Mouse (Mus musculus): ENCODE measurements at regions not wholly inside any gene's neighbourhood (a gene's known extent, or its start where the extent isn't known, plus 50 kb on each side); places are given as distances from the start of the nearest gene placed in this dataset.
A peak's percentile ranks its signal among the peaks of the same experiment; 100 is the strongest.

- ATAC-seq (ENCODE audit: insufficient number of reproducible peaks, low FRiP score, low TSS enrichment), result no peak
Observed at GRCm38 (mm10) chr13:53717582-53717981, 244.7 kb upstream of the Msx2 start.

DNA sequence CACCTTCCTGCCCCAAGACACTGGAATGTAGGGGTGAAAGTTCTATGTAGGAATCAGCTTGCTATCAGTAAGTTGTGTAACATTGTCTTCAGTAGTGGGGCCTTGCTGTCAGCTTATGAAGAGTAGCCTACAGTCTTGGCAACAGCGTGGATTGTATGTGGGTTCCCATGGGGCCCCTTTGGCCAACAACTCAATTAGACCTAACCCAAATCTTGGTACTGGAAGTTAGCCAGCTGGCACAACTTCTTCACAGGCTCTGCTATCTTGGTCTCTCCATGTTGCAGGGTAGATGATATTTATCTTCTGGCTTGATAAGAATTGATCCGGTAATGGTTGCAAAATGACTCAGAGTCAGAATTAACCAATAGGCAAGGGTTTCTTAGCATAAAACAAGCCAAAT, 244.2 kb upstream of the Msx2 start:
- ATAC-seq (ENCODE audit: insufficient number of reproducible peaks, low FRiP score, low TSS enrichment), result no peak

DNA sequence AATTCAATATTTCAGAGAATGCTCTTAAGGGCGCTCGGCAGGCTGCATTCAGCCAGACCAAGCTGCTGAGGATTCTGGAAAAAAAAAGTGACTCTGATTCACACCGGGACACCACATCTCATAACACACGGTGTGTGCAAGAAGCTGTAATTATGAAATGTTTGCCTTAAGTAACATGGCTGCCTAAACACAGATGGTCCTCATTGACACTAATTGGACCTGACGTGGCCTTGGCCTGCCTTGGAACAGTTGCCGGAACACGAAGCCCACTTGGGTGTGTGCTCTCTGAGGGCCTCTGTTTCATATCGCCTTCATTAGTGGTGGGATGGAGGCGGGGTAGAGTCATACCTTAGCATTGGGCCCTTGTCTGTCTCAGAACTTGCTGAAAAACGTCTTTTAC, 236.2 kb upstream of the Msx2 start:
- ATAC-seq (ENCODE audit: insufficient number of reproducible peaks, low FRiP score, low TSS enrichment), result no peak

GRCm38 (mm10) chr13:53707548-53707947, 234.7 kb upstream of the Msx2 start:
- ATAC-seq (ENCODE audit: insufficient number of reproducible peaks, low FRiP score, low TSS enrichment), result no peak

GRCm38 (mm10) chr13:53704104-53704503, 231.2 kb upstream of the Msx2 start:
- no peak for ATAC-seq (ENCODE audit: insufficient number of reproducible peaks, low FRiP score, low TSS enrichment)

DNA sequence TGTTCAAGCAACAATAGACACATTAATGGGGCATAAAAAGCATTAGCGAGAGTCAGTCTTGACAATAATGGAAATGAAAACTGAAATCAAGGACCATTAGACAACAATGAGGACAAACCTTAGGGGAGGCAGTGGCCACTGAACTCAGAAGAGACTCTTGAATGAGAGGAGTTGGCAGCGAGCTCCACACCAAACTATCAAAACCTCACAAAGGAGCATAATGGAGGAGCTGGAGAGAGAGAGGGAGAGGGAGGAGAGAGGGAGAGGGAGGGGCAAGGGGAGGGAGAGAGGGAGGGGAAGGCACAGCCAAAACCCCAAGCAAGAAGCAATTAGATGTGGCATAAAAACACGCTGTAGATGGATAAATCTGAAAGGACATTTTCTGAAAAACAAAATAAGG, 227.4 kb upstream of the Msx2 start:
- no peak for ATAC-seq (ENCODE audit: insufficient number of reproducible peaks, low FRiP score, low TSS enrichment)

GRCm38 (mm10) chr13:53697954-53698353, 225.1 kb upstream of the Msx2 start:
- ATAC-seq (ENCODE audit: insufficient number of reproducible peaks, low FRiP score, low TSS enrichment), result no peak

- no peak for ATAC-seq (ENCODE audit: insufficient number of reproducible peaks, low FRiP score, low TSS enrichment)
Observed at GRCm38 (mm10) chr13:53695385-53695784, 222.5 kb upstream of the Msx2 start.

GRCm38 (mm10) chr13:53688934-53689333, 216.1 kb upstream of the Msx2 start:
- ATAC-seq (ENCODE audit: insufficient number of reproducible peaks, low FRiP score, low TSS enrichment), result no peak

DNA sequence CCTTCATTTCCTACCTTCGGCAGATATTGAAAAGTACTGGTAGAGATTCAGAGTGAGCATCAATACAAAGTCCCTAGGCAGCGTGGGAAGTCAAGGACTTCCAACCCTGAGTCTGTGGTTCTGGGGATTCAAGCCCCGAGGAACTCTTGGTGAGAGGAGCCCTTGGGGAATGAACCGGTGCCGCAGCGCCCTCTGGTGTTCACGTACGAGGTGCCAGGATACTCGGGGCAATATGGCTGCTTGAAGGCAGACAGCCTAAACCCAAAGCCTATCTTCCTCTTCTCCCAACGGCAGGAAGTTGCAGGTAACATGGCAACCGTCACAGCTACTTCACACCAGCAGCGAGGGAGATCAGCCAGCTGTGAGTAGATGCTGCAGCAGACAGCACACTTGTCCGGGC, 215.6 kb upstream of the Msx2 start:
- ATAC-seq (ENCODE audit: insufficient number of reproducible peaks, low FRiP score, low TSS enrichment), result peak; percentile 41

DNA sequence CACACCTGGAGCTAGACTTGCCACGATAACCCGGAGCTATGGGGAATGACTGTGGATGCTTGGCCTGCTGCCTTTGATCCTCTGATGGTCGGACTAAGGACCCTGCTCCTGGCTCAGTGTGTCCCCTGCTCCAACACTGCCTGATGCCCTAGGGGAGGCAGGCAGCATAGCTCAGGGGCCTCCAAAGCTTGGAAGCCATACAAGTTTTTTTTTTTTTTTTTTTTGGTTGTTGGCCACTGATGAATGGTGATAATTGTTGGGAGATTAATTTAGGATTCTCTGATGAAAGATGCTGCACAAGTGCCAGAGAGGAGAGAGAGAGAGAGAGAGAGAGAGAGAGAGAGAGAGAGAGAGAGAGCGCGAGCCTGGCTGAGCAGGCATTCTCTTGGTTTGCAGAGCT, 211.6 kb upstream of the Msx2 start:
- ATAC-seq (ENCODE audit: insufficient number of reproducible peaks, low FRiP score, low TSS enrichment), result no peak

DNA sequence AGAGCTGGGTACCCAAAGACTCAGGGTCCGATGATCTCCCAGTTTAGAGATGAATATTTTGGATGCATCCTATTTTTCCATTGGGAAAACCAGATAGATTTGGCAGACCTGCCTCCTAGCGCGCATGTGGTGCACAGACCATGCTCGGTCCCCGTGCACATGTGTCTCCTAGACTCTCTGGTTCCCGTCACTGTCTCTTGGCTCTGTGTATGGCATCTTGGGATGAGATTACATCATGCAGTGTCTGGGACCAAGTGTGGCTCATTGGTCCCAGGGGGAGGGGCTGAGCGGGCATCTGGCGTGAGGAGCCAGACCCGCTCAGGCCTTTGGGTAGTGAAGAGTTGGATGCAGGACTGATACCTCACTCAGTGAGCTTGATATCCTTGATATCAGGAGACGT, 204.3 kb upstream of the Msx2 start:
- ATAC-seq (ENCODE audit: insufficient number of reproducible peaks, low FRiP score, low TSS enrichment), result 0 out of 2 replicates have a peak, but pooled peaks have one; percentile 26

DNA sequence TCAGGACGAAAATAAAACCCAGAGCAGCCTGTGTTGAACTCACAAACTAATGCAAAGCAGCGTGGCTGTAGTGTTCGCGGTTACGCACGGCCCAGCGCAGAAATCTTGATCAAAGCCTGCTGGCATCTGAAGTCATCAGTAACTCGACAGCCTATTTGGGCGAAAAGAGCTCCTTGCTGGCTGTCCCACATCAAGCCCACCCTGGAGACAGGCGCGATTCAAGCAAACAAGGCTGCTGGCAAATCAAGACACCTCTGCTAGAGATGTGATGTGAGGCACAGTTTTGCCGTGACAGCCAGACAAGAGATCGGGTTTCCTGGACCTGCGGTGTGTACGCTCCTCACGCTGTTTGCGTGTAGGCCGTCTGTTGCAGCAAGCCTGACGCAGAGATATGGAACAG, 197.5 kb upstream of the Msx2 start:
- ATAC-seq (ENCODE audit: insufficient number of reproducible peaks, low FRiP score, low TSS enrichment), result no peak

GRCm38 (mm10) chr13:53667518-53667917, 194.6 kb upstream of the Msx2 start:
- no peak for ATAC-seq (ENCODE audit: insufficient number of reproducible peaks, low FRiP score, low TSS enrichment)

- no peak for ATAC-seq (ENCODE audit: insufficient number of reproducible peaks, low FRiP score, low TSS enrichment)
Observed at GRCm38 (mm10) chr13:53665592-53665991, 192.7 kb upstream of the Msx2 start.

DNA sequence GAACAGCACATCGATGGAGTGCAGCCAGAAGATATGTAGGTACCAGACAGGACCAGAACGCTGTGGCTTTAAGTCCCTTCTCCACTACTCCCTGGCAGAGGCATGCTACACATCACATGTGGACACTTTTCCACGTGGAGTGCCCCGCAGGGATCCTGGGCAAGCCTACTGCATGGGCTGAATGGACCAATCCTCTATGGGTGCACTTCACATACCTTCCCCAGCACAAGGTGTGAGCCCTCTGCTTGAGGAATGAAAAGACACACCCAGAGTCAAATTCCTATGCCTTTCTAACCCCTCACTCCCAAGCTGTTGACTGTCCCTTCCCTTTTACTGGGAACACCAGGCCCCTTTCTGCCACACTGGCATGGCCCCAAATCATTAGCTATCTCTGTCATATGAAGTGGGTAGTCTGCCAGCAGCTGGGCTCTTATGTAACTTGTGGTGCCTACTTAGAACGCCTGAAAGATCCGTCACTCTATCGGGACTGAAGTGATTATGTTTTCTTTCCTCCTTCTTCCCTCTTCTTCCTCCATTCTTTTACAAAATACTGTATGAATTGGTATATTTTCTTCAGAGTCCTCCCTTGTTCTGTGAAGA, 191.9 kb upstream of the Msx2 start:
- no peak for ATAC-seq (ENCODE audit: insufficient number of reproducible peaks, low FRiP score, low TSS enrichment)

- ATAC-seq (ENCODE audit: insufficient number of reproducible peaks, low FRiP score, low TSS enrichment), result no peak
Observed at GRCm38 (mm10) chr13:53652826-53653225, 180.0 kb upstream of the Msx2 start.

- ATAC-seq (ENCODE audit: insufficient number of reproducible peaks, low FRiP score, low TSS enrichment), result no peak
Observed at GRCm38 (mm10) chr13:53648353-53648752, 175.5 kb upstream of the Msx2 start.

DNA sequence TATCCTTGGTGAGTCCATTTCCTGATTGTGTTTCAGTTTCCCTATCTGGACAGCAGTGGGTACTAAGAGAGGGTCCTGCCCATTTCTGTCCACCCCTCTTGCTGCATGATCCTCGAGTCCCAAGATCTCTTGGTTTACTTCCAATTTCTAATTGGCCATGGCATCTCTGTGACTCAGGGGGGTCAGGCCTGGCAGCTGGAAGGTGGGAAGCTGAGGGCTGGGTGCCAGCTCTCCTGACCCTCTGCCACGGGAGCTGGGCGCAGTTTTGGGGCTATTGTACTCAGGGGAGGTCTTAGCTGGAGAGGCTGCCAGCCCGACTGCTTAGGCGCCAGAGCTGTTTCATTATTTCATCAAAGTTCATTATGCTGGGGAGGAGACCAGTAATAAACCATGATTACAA, 169.7 kb upstream of the Msx2 start:
- ATAC-seq (ENCODE audit: insufficient number of reproducible peaks, low FRiP score, low TSS enrichment), result no peak

- ATAC-seq (ENCODE audit: insufficient number of reproducible peaks, low FRiP score, low TSS enrichment), result no peak
Observed at GRCm38 (mm10) chr13:53639584-53639983, 166.7 kb upstream of the Msx2 start.

DNA sequence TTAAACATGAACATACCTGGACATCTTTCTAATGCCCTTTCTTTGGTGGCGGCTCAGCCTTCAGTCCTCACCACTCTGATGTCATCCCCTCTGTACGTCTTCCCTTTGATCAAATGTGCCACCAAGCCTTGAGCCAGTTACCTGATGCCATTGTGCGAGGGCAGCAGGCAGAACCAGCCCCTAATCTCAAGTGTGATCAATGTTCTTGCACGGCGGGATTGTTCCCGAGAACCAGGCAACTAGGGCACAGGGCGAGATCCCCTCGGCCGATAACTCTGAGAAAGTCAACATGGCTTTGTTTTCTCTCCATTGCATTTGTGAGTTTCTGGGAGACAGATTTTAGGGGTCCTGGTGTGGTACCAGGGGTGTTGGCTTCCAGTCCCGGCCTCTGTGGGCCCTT, 166.2 kb upstream of the Msx2 start:
- no peak for ATAC-seq (ENCODE audit: insufficient number of reproducible peaks, low FRiP score, low TSS enrichment)

DNA sequence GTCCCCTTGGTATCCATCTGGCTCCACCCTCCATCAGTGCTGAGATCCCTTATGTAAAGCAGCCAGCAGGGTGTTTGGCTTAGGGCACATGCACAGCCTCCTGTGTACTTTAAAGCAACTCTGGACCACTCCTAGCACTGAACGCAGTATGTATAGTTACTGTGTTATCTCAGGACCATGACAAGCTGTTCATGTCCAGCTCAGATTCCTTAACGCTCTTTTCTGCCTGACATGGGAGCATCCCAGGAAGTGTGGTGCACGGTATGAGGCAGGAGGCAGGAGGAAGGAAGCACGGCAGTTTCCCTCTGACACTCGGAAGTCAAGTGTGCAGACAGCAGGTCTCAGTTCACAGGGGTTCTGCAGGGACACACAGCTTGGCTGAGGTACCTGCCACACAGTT, 163.1 kb upstream of the Msx2 start:
- no peak for ATAC-seq (ENCODE audit: insufficient number of reproducible peaks, low FRiP score, low TSS enrichment)

DNA sequence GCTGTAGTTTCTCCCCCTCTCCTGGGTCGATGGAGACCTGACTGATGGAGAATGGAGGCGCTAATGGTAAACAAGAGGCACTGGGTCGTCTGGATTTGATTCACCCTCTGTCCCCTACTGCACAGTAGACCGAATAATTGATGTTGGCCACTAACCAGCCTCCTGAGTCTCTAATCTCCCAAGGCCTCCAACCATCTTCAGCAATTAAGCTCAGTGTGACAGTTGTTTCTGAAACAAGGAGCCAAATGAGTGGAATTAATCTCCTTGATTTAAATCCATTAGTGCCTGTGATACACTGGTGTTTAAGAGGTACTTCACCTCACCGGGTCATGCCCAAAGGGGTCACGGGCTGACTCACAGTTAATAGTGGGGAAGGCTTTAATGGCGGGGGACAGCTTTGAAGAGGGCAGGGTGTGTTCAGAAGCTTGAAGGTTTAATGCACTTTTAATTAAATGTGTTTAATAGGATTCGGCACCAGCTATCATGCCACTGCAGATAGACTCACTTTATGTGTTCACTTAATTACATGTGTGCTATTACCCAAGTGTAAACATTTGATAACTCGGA, 161.8 kb upstream of the Msx2 start:
- no peak for ATAC-seq (ENCODE audit: insufficient number of reproducible peaks, low FRiP score, low TSS enrichment)
